Mouse (Mus musculus): ENCODE data around the gene Lrfn2.

Gene Lrfn2

GRCm38 (mm10) chr17:48931621-48932405 lies at the start of gene Lrfn2:
Gene Lrfn2 (plus strand): TSS chr17:48932379.
- CTCF ChIA-PET = interaction anchor here (0.5 to 3.1 kb wide), 128 partner anchors 9 to 1403 kb away, joined by 3 to 30 read pairs (median 4); no protein-coding TSS in a partner anchor
- POLR2A ChIA-PET = interaction anchor here in 3 of 4 experiments (0.6 to 2.2 kb wide), 11 partner anchors 13 to 1496 kb away, joined by 3 to 18 read pairs (median 4); no protein-coding TSS in a partner anchor

GRCm38 (mm10) chr17:48887472-48888385 lies 44.5 kb upstream of the Lrfn2 start:
- ChIA-PET CTCF (interaction anchor here in 1 of 4 experiments (0.6 to 0.7 kb wide), 2 partner anchors 160 to 420 kb away, joined by 3 read pairs; no protein-coding TSS in a partner anchor), POLR2A (no interaction called here)

GRCm38 (mm10) chr17:48905286-48906040 lies 26.7 kb upstream of the Lrfn2 start:
- ChIA-PET CTCF (interaction anchor here in 1 of 4 experiments (0.5 kb wide), 1 partner anchor 518 kb away, joined by 3 read pairs; no protein-coding TSS in a partner anchor), POLR2A (no interaction called here)

- ChIA-PET POLR2A (no interaction called here), CTCF (interaction anchor here in 1 of 4 experiments (1.2 kb wide), 1 partner anchor 32 kb away, joined by 3 read pairs; no protein-coding TSS in a partner anchor)
Observed at GRCm38 (mm10) chr17:48913437-48913836, 18.7 kb upstream of the Lrfn2 start.

- CTCF ChIA-PET = interaction anchor here in 2 of 4 experiments (0.6 to 1.3 kb wide), 3 partner anchors 150 to 379 kb away, joined by 3 to 4 read pairs (median 3); no protein-coding TSS in a partner anchor
Observed at GRCm38 (mm10) chr17:48917411-48917810, 14.8 kb upstream of the Lrfn2 start.

GRCm38 (mm10) chr17:48918458-48918857 lies 13.7 kb upstream of the Lrfn2 start:
- CTCF ChIA-PET = no interaction called here
- POLR2A ChIA-PET = no interaction called here

More at GRCm38 (mm10) chr17:48917411-48917810, 14.8 kb upstream of the Lrfn2 start:
- POLR2A ChIA-PET = no interaction called here

- ChIA-PET CTCF (interaction anchor here in 1 of 4 experiments (0.5 kb wide), 1 partner anchor 10 kb away, joined by 3 read pairs; the partner anchor contains the start of gene Lrfn2), POLR2A (no interaction called here)
Observed at GRCm38 (mm10) chr17:48922905-48923304, 9.3 kb upstream of the Lrfn2 start.

- CTCF ChIA-PET = interaction anchor here in 1 of 4 experiments (0.6 to 0.8 kb wide), 2 partner anchors 201 to 824 kb away, joined by 3 to 4 read pairs; no protein-coding TSS in a partner anchor
- POLR2A ChIA-PET = no interaction called here
Observed at GRCm38 (mm10) chr17:48925426-48925825, 6.8 kb upstream of the Lrfn2 start.

- ChIA-PET POLR2A (interaction anchor here in 2 of 4 experiments (0.5 to 2.2 kb wide), 9 partner anchors 10 to 256 kb away, joined by 3 to 18 read pairs (median 4); no protein-coding TSS in a partner anchor), CTCF (interaction anchor here (0.6 to 3.1 kb wide), 77 partner anchors 10 to 830 kb away, joined by 3 to 30 read pairs (median 4); no protein-coding TSS in a partner anchor)
Observed at GRCm38 (mm10) chr17:48930994-48931393, 1.2 kb upstream of the Lrfn2 start.

- ChIA-PET CTCF (interaction anchor here (0.5 to 3.1 kb wide), 82 partner anchors 9 to 1285 kb away, joined by 3 to 30 read pairs (median 4); no protein-coding TSS in a partner anchor), POLR2A (interaction anchor here in 3 of 4 experiments (0.6 to 2.2 kb wide), 6 partner anchors 13 to 1495 kb away, joined by 3 to 18 read pairs (median 4); no protein-coding TSS in a partner anchor)
Observed at GRCm38 (mm10) chr17:48932406-48932906, 277 bp downstream of the Lrfn2 start.

- ChIA-PET POLR2A (interaction anchor here in 1 of 4 experiments (1.9 to 2.2 kb wide), 2 partner anchors 65 to 67 kb away, joined by 8 to 18 read pairs; no protein-coding TSS in a partner anchor), CTCF (interaction anchor here (0.5 to 2.8 kb wide), 11 partner anchors 9 to 813 kb away, joined by 3 to 28 read pairs (median 4); no protein-coding TSS in a partner anchor)
Observed at GRCm38 (mm10) chr17:48932916-48933315, 737 bp downstream of the Lrfn2 start.

- POLR2A ChIA-PET = no interaction called here
- CTCF ChIA-PET = no interaction called here
Observed at GRCm38 (mm10) chr17:48935201-48935600, 3.0 kb downstream of the Lrfn2 start.

GRCm38 (mm10) chr17:48936445-48937141 lies 4.4 kb downstream of the Lrfn2 start:
- POLR2A ChIA-PET = no interaction called here
- CTCF ChIA-PET = no interaction called here

GRCm38 (mm10) chr17:48938711-48939220 lies 6.6 kb downstream of the Lrfn2 start:
- ChIA-PET POLR2A (no interaction called here), CTCF (no interaction called here)

GRCm38 (mm10) chr17:48946315-48946714 lies 14.1 kb downstream of the Lrfn2 start:
- POLR2A ChIA-PET = interaction anchor here in 1 of 4 experiments (0.6 to 2.1 kb wide), 3 partner anchors 14 to 404 kb away, joined by 4 to 6 read pairs (median 6); no protein-coding TSS in a partner anchor
- CTCF ChIA-PET = interaction anchor here in 3 of 4 experiments (0.6 to 2.3 kb wide), 4 partner anchors 14 to 201 kb away, joined by 3 to 8 read pairs (median 4); partner anchors contain the start of gene Lrfn2 (in 2 of the 3)

- ChIA-PET POLR2A (interaction anchor here in 1 of 4 experiments (1.3 to 2.1 kb wide), 2 partner anchors 14 to 191 kb away, joined by 3 to 6 read pairs; no protein-coding TSS in a partner anchor), CTCF (interaction anchor here in 3 of 4 experiments (0.6 to 2.3 kb wide), 4 partner anchors 15 to 200 kb away, joined by 3 to 8 read pairs (median 4); partner anchors contain the start of gene Lrfn2 (in 2 of the 3))
Observed at GRCm38 (mm10) chr17:48946765-48947164, 14.6 kb downstream of the Lrfn2 start.

All from embryonic stem cell, embryonic (primary cell).